Mouse (Mus musculus): ENCODE measurements around the gene Alkbh3.
A peak's percentile ranks its signal among the peaks of the same experiment; 100 is the strongest.

The Alkbh3 gene

GRCm38 (mm10) chr2:93954781-93955578, 55.6 kb downstream of the Alkbh3 start:
- DNase-seq = peak; percentile 57 to 60

GRCm38 (mm10) chr2:93953726-93954125, 56.9 kb downstream of the Alkbh3 start:
- DNase-seq = peak; percentile 42 to 47

GRCm38 (mm10) chr2:93946976-93947375, 63.6 kb downstream of the Alkbh3 start:
- no peak for DNase-seq

GRCm38 (mm10) chr2:93944855-93945254, 65.8 kb downstream of the Alkbh3 start:
- no peak for DNase-seq

GRCm38 (mm10) chr2:93944099-93944498, 66.5 kb downstream of the Alkbh3 start:
- DNase-seq = no peak

GRCm38 (mm10) chr2:93941670-93942069, 68.9 kb downstream of the Alkbh3 start:
- no peak for DNase-seq

- no peak for DNase-seq
These were observed 72.1 kb downstream of the Alkbh3 start for GRCm38 (mm10) chr2:93938534-93938933.
